18 mouse cellular contexts compared by ENCODE assay signal in the genomic region with DNA sequence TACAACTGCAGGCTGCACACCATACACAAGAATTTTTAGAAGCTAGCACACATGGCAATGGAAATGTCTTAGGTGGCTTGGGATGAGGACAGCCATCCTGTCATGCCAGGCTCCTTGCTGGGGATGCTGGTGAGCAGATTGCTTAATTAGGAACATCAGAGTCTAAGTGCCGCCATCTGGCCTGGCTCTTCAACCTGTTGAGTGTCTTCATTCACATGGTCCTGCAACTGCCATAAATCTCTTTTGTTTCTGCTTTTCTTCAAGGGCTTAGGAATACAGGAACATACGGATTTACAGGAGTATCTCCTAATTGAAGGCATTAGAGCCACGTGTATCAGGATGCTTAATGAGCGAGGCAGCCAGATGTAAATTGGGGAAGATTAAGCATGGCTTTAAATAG.
DNase-seq lines count a peak whose midpoint lies in the region; ATAC-seq and TF ChIP-seq lines count a peak whose summit lies in the region.
"Had no signal": no experiment of that assay in that cellular context is flagged by ENCODE, and none has a peak within 500 bp of the region (broad histone marks: within the 10 kb centered on the region; RNA-seq: fewer than 3 reads in every experiment).

No protein-coding gene starts in this region.

- H3K9me3 ChIP-seq in forebrain, embryonic 14.5 days (replicated peaks; ENCODE audit: control insufficient read depth, low read length), result no peaks in the 10 kb centered on the region
- H3K9me3 ChIP-seq: embryonic facial prominence, embryonic 12.5 days; heart, embryonic 15.5 days; limb, embryonic 13.5 days had no signal

- WGBS in cerebellum, adult 2 months, result 61% methylated on average over 4 of the region's 4 CpGs
- 17% methylated on average over 4 of the region's 4 CpGs for WGBS in forebrain, embryonic 14.5 days

- peak; percentile 77 for ATAC-seq in forebrain, embryonic 14.5 days
- ATAC-seq in monocyte, adult 5-6 weeks (replicated peaks; ENCODE audit: insufficient number of reproducible peaks, low FRiP score, low TSS enrichment, poor library complexity, severe bottlenecking), result no peak

- no peak overlapping the region for H3K4me3 ChIP-seq in cerebellum, adult 2 months (replicated peaks; ENCODE audit: insufficient read depth, low read depth, low read length)
- no peak overlapping the region for H3K4me3 ChIP-seq in forebrain, embryonic 14.5 days (ENCODE audit: low read depth, low read length)
- H3K4me3 ChIP-seq: embryonic facial prominence, embryonic 12.5 days; gastrocnemius, adult 2 months; heart, embryonic 15.5 days; limb, embryonic 13.5 days had no signal

- DNase-seq in layer of hippocampus, adult 11-12 months (ENCODE audit: low spot score), result peak; percentile 26
- no peak for DNase-seq in layer of hippocampus, postnatal 10 days (ENCODE audit: low spot score in 2 of 2)
- peak; percentile 85 for DNase-seq in brain, embryonic 14.5 days (ENCODE audit: low read depth)
- DNase-seq in cerebellum, adult 2 months, result peak; percentile 24 to 53
- DNase-seq in forebrain, embryonic 14.5 days (ENCODE audit: low spot score), result peak; percentile 73
- DNase-seq in urinary bladder, postnatal 14 days (ENCODE audit: low spot score), result no peak
- DNase-seq: gastrocnemius, adult 2 months; heart, adult 18-20 months; kidney, postnatal 4 days; midbrain, embryonic 14.5 days; right cerebral cortex, postnatal 14 days; thymus, postnatal 25 days had no signal

- no peak for TF ChIP-seq CTCF in brain, embryonic 14.5 days (IDR thresholded peaks at IDR 0.05; ENCODE audit: borderline replicate concordance, extremely low read depth, insufficient read depth, insufficient read length)
- no peak for TF ChIP-seq CTCF in cerebellum, adult 2 months (IDR thresholded peaks at IDR 0.05; ENCODE audit: borderline replicate concordance, insufficient read depth, low read depth, low read length)

- no peak for TF ChIP-seq POLR2A in brain, embryonic 14.5 days (IDR thresholded peaks at IDR 0.05; ENCODE audit: borderline replicate concordance, extremely low read depth, insufficient read depth, insufficient read length, poor library complexity, severe bottlenecking)
- no peak for TF ChIP-seq POLR2A in cerebellum, adult 2 months (IDR thresholded peaks at IDR 0.05; ENCODE audit: borderline replicate concordance, insufficient read depth, low read length)

- H3K27ac ChIP-seq in cerebellum, adult 2 months (ENCODE audit: insufficient read depth, low read length), result no peak overlapping the region
- H3K27ac ChIP-seq in forebrain, embryonic 14.5 days (ENCODE audit: low read depth, low read length), result no peak overlapping the region
- H3K27ac ChIP-seq: embryonic facial prominence, embryonic 12.5 days; heart, embryonic 15.5 days; limb, embryonic 13.5 days; liver, embryonic 14.5 days; stomach, postnatal 0 days had no signal

- no peaks in the 10 kb centered on the region for H3K36me3 ChIP-seq in forebrain, embryonic 14.5 days (ENCODE audit: control insufficient read depth, insufficient read depth, low read length)
- H3K36me3 ChIP-seq: embryonic facial prominence, embryonic 12.5 days; heart, embryonic 15.5 days; limb, embryonic 13.5 days had no signal

- no peaks in the 10 kb centered on the region; the same call in 1 of the 2 replicates for H3K27me3 ChIP-seq in cerebellum, adult 2 months (ENCODE audit: control insufficient read depth, insufficient read depth, low read length)
- H3K27me3 ChIP-seq in forebrain, embryonic 14.5 days (replicated peaks; ENCODE audit: control insufficient read depth, insufficient read depth, low read length), result no peaks in the 10 kb centered on the region
- H3K27me3 ChIP-seq: embryonic facial prominence, embryonic 12.5 days; heart, embryonic 15.5 days; limb, embryonic 13.5 days had no signal

- H3K9ac ChIP-seq in forebrain, embryonic 14.5 days (ENCODE audit: low read length), result no peak overlapping the region
- H3K9ac ChIP-seq: embryonic facial prominence, embryonic 12.5 days; heart, embryonic 15.5 days; limb, embryonic 13.5 days; liver, embryonic 14.5 days had no signal

- peaks cover 19% of the 10 kb centered on the region for H3K4me1 ChIP-seq in cerebellum, adult 2 months (ENCODE audit: control insufficient read depth, insufficient read depth, low read length)
- H3K4me1 ChIP-seq in forebrain, embryonic 14.5 days (ENCODE audit: control insufficient read depth, insufficient read depth, low read length), result peaks cover 13% of the 10 kb centered on the region

- no peak overlapping the region for H3K4me2 ChIP-seq in forebrain, embryonic 14.5 days (ENCODE audit: low read length)
- H3K4me2 ChIP-seq: embryonic facial prominence, embryonic 12.5 days; heart, embryonic 15.5 days; limb, embryonic 13.5 days had no signal

Comparison
In these comparisons a context has a peak if more than half of its experiments do, and no peak if none do; other contexts are left out.
1. DNase-seq: peak in layer of hippocampus, adult 11-12 months (single experiment), brain, embryonic 14.5 days (single experiment), cerebellum, adult 2 months (2 of 2) and forebrain, embryonic 14.5 days (single experiment); none in layer of hippocampus, postnatal 10 days (0 of 2) and urinary bladder, postnatal 14 days (single experiment).